Mouse (Mus musculus): ENCODE results near the gene Glis1. TPM values are rescaled to one million over a fixed set of nuclear protein-coding genes. Genes with fewer than 3 reads are reported as not detected.

Glis1 gene
- polyA plus RNA-seq, 1 experiment from 2014 or later = 37.4 TPM

GRCm38 (mm10) chr4:107482541-107482940 is 48.1 kb downstream of the Glis1 start:
- H3K9me3 ChIP-seq (replicated peaks) = no peaks in the 10 kb centered on the region
- no peak overlapping the region for H3K27ac ChIP-seq (replicated peaks)

GRCm38 (mm10) chr4:107483556-107484220 is 49.3 kb downstream of the Glis1 start:
- Histone ChIP-seq H3K36me3 (no peaks in the 10 kb centered on the region), H3K27ac (replicated peaks) (no peak overlapping the region), H3K27me3 (no peaks in the 10 kb centered on the region), H3K9ac (no peak overlapping the region), H3K4me3 (replicated peaks) (no peak overlapping the region), H3K9me3 (replicated peaks) (no peaks in the 10 kb centered on the region), H3K4me1 (peaks cover 44% of the 10 kb centered on the region), H3K4me2 (replicated peaks) (no peak overlapping the region)
- WGBS = 87% methylated on average over 20 of the region's 20 CpGs
- no peak for ATAC-seq (ENCODE audit: insufficient number of reproducible peaks, low FRiP score, low TSS enrichment, low read depth)

More at GRCm38 (mm10) chr4:107482541-107482940, 48.1 kb downstream of the Glis1 start:
- Histone ChIP-seq H3K9ac (no peak overlapping the region), H3K27me3 (no peaks in the 10 kb centered on the region), H3K4me3 (replicated peaks) (no peak overlapping the region), H3K4me1 (peaks cover 43% of the 10 kb centered on the region), H3K36me3 (no peaks in the 10 kb centered on the region), H3K4me2 (replicated peaks) (no peak overlapping the region)
- 80% methylated on average over 2 of the region's 2 CpGs for WGBS
- no peak for ATAC-seq (ENCODE audit: insufficient number of reproducible peaks, low FRiP score, low TSS enrichment, low read depth)

- ATAC-seq (ENCODE audit: insufficient number of reproducible peaks, low FRiP score, low TSS enrichment, low read depth) = no peak
- H3K36me3 ChIP-seq = no peaks in the 10 kb centered on the region
- no peak overlapping the region for H3K4me3 ChIP-seq (replicated peaks)
- no peak overlapping the region for H3K9ac ChIP-seq
- no peaks in the 10 kb centered on the region for H3K27me3 ChIP-seq
- 71% methylated on average over 4 of the region's 4 CpGs for WGBS
- H3K4me2 ChIP-seq (replicated peaks) = no peak overlapping the region
- H3K4me1 ChIP-seq = peaks cover 47% of the 10 kb centered on the region
- no peak overlapping the region for H3K27ac ChIP-seq (replicated peaks)
- H3K9me3 ChIP-seq (replicated peaks) = no peaks in the 10 kb centered on the region
Measured at GRCm38 (mm10) chr4:107484221-107484575, 49.8 kb downstream of the Glis1 start.

DNA sequence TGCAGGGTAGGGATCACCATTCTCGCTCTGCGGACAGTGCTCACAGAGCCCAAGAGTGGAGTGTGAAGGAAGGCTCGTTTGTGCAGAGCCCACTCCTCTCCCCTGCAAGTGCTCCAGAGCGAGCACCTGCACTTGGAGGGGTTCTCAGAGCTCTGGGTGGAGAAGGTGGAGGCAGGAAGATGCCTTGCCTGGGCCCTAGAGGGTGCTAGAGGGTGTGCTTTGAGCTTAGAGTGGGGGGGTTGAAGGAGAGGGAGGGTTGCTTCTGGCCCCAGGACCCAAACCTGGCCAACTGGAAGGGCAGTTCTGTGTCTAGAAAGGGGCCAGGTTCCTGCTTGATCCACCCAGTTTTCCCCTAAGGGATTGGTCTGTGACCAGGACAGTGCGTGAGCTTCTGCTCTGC is 51.5 kb downstream of the Glis1 start:
- peaks cover 43% of the 10 kb centered on the region for H3K4me1 ChIP-seq
- H3K36me3 ChIP-seq = no peaks in the 10 kb centered on the region
- no peaks in the 10 kb centered on the region for H3K9me3 ChIP-seq (replicated peaks)
- H3K4me3 ChIP-seq (replicated peaks) = no peak overlapping the region
- no peak for ATAC-seq (ENCODE audit: insufficient number of reproducible peaks, low FRiP score, low TSS enrichment, low read depth)
- H3K4me2 ChIP-seq (replicated peaks) = no peak overlapping the region
- H3K27ac ChIP-seq (replicated peaks) = no peak overlapping the region
- H3K9ac ChIP-seq = no peak overlapping the region
- H3K27me3 ChIP-seq = no peaks in the 10 kb centered on the region
- WGBS = 64% methylated on average over 5 of the region's 5 CpGs

GRCm38 (mm10) chr4:107489121-107489840 is 54.9 kb downstream of the Glis1 start:
- Histone ChIP-seq H3K27ac (replicated peaks) (no peak overlapping the region), H3K9ac (no peak overlapping the region), H3K4me3 (replicated peaks) (no peak overlapping the region), H3K4me1 (peaks cover 28% of the 10 kb centered on the region), H3K27me3 (0 out of 2 replicates have a peak, but pooled peaks cover 8% of the 10 kb centered on the region), H3K36me3 (no peaks in the 10 kb centered on the region), H3K4me2 (replicated peaks) (no peak overlapping the region), H3K9me3 (replicated peaks) (no peaks in the 10 kb centered on the region)
- ATAC-seq (ENCODE audit: insufficient number of reproducible peaks, low FRiP score, low TSS enrichment, low read depth) = 0 out of 2 replicates have a peak, but pooled peaks have one; percentile 25
- WGBS = 77% methylated on average over 20 of the region's 20 CpGs

- 64% methylated on average over 5 of the region's 5 CpGs for WGBS
- Histone ChIP-seq H3K36me3 (no peaks in the 10 kb centered on the region), H3K4me2 (replicated peaks) (no peak overlapping the region), H3K27me3 (0 out of 2 replicates have a peak, but pooled peaks cover 8% of the 10 kb centered on the region), H3K27ac (replicated peaks) (no peak overlapping the region), H3K4me3 (replicated peaks) (no peak overlapping the region), H3K9me3 (replicated peaks) (no peaks in the 10 kb centered on the region), H3K4me1 (peaks cover 32% of the 10 kb centered on the region), H3K9ac (no peak overlapping the region)
- ATAC-seq (ENCODE audit: insufficient number of reproducible peaks, low FRiP score, low TSS enrichment, low read depth) = no peak
Measured at GRCm38 (mm10) chr4:107492991-107493390, 58.6 kb downstream of the Glis1 start.

DNA sequence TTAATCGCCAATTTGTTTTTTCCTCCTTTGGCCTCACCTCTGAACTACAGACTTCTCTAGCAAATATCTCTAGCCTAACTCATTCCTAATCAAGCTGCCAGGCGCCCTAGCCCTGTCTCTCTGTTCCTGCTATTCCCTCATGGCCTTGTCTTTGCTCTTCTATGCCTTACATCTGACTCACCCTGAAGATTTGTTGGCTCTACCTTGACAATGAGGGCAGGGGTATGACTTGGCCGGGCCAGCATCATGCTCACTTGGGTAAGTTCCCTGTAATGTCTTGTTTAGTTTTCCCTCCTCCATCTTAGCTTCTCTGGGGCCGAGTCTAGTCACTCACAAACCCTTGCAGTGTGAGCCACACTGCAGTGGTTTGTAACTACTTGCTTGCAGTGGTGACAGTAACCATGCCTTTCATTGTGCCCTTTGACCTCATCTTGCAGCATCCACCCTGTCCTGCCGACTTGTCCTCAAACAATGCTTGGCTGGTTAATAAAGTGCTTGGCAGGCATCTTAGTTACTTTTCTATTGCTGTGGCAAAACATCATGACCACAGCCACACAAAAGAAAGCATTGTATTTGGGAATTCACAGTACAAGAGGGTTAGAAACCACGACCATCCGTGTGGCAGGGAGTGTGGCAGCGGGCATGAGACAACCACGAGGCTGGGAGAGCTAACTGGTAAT is 61.5 kb downstream of the Glis1 start:
- Histone ChIP-seq H3K27ac (replicated peaks) (no peak overlapping the region), H3K4me1 (peaks cover 27% of the 10 kb centered on the region), H3K9me3 (replicated peaks) (no peaks in the 10 kb centered on the region), H3K36me3 (no peaks in the 10 kb centered on the region), H3K4me2 (replicated peaks) (no peak overlapping the region), H3K4me3 (replicated peaks) (no peak overlapping the region), H3K27me3 (0 out of 2 replicates have a peak, but pooled peaks cover 8% of the 10 kb centered on the region), H3K9ac (no peak overlapping the region)
- WGBS = 63% methylated on average over 9 of the region's 9 CpGs
- no peak for ATAC-seq (ENCODE audit: insufficient number of reproducible peaks, low FRiP score, low TSS enrichment, low read depth)

DNA sequence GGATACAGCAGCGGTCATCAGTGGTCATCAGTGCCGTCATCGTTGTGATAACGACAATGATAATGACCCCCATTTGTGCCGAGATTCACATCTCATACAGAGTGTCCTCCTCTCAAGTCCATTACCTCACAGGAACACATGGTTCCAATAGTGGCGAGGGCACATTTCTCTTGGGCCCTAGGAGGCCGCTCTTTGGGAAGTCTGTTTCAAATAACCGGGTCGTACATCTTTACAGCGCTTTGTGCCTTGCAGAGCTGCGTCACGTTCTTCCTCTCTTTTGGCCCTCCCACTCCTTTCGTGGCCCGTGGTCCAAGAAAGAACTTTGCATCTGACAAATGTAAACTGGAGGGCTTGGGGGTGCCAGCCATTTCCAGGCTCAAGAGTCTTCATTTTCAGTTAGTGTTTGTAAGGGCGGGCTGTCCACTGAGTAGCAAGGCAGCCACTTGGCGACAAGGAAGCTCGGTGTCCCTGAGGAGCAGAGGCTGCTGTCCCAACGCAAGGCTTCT is 63.1 kb downstream of the Glis1 start:
- Histone ChIP-seq H3K27ac (replicated peaks) (no peak overlapping the region), H3K9me3 (replicated peaks) (no peaks in the 10 kb centered on the region), H3K4me2 (replicated peaks) (no peak overlapping the region; the same call in 1 of the 2 replicates), H3K27me3 (0 out of 2 replicates have a peak, but pooled peaks cover 8% of the 10 kb centered on the region), H3K4me1 (peaks cover 43% of the 10 kb centered on the region), H3K36me3 (no peaks in the 10 kb centered on the region), H3K9ac (no peak overlapping the region), H3K4me3 (replicated peaks) (no peak overlapping the region)
- ATAC-seq (ENCODE audit: insufficient number of reproducible peaks, low FRiP score, low TSS enrichment, low read depth) = no peak
- WGBS = 52% methylated on average over 18 of the region's 18 CpGs

DNA sequence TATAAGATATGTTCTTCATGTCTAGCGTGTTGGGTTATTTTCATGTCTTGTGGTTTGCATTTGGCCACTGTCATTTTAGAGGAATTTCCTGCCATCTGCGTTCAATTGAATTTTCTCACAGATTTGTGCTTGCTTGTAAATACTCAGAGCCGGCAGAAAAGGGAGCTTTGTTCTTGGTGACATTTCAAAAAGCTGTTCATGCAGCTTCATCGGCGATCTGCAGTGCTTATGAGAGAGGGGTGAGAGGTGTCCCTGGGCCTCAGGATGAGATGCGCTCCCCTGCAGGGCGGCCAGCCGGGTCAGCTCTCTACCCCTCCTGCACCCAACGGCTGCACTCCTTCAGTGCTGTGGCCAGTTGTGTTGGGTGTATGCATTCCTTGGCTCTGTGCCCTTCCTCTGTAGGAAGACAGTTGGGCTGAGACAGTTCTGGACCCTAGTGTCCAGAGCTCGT is 68.2 kb downstream of the Glis1 start:
- Histone ChIP-seq H3K9me3 (replicated peaks) (no peaks in the 10 kb centered on the region), H3K27ac (replicated peaks) (peak overlapping the region; percentile 85), H3K27me3 (no peaks in the 10 kb centered on the region), H3K4me3 (replicated peaks) (no peak overlapping the region), H3K9ac (no peak overlapping the region), H3K36me3 (no peaks in the 10 kb centered on the region), H3K4me2 (replicated peaks) (peak overlapping the region; percentile 17; the same call in 1 of the 2 replicates), H3K4me1 (peaks cover 34% of the 10 kb centered on the region)
- WGBS = 22% methylated on average over 10 of the region's 10 CpGs
- peak; percentile 46; the same call in 1 of the 2 replicates for ATAC-seq (ENCODE audit: insufficient number of reproducible peaks, low FRiP score, low TSS enrichment, low read depth)

GRCm38 (mm10) chr4:107514981-107515380 is 80.6 kb downstream of the Glis1 start:
- Histone ChIP-seq H3K4me3 (replicated peaks) (no peak overlapping the region), H3K4me1 (peaks cover 18% of the 10 kb centered on the region), H3K27ac (replicated peaks) (no peak overlapping the region), H3K36me3 (no peaks in the 10 kb centered on the region), H3K27me3 (no peaks in the 10 kb centered on the region), H3K9me3 (replicated peaks) (no peaks in the 10 kb centered on the region), H3K4me2 (replicated peaks) (no peak overlapping the region), H3K9ac (no peak overlapping the region)
- ATAC-seq (ENCODE audit: insufficient number of reproducible peaks, low FRiP score, low TSS enrichment, low read depth) = no peak
- 89% methylated on average over 11 of the region's 11 CpGs for WGBS

GRCm38 (mm10) chr4:107515626-107516025 is 81.2 kb downstream of the Glis1 start:
- Histone ChIP-seq H3K4me3 (replicated peaks) (no peak overlapping the region), H3K4me1 (peaks cover 24% of the 10 kb centered on the region), H3K9me3 (replicated peaks) (no peaks in the 10 kb centered on the region), H3K27ac (replicated peaks) (no peak overlapping the region), H3K4me2 (replicated peaks) (no peak overlapping the region), H3K36me3 (no peaks in the 10 kb centered on the region), H3K9ac (no peak overlapping the region), H3K27me3 (no peaks in the 10 kb centered on the region)
- ATAC-seq (ENCODE audit: insufficient number of reproducible peaks, low FRiP score, low TSS enrichment, low read depth) = no peak
- 86% methylated on average over 7 of the region's 7 CpGs for WGBS

All from embryonic facial prominence, embryonic 15.5 days (tissue).